Mouse (Mus musculus) thymus, postnatal 4 days (tissue): ENCODE measurements around the gene Rgs19.

Source experiments
- DNase-seq: peaks from one replicate; pipeline ENCODE4 v3.0.0; 2021

Rgs19 gene

GRCm38 (mm10) chr2:181693339-181694280 is at the start of gene Rgs19:
Gene Rgs19, minus strand, starts transcription at chr2:181693977.
- DNase-seq: peak; percentile 91

- DNase-seq: peak; percentile 28
These were observed 36.3 kb upstream of the Rgs19 start for GRCm38 (mm10) chr2:181730051-181730450.

GRCm38 (mm10) chr2:181727659-181728262 is 34.0 kb upstream of the Rgs19 start:
- no peak for DNase-seq

GRCm38 (mm10) chr2:181722213-181722612 is 28.4 kb upstream of the Rgs19 start:
- peak; percentile 66 for DNase-seq

- no peak for DNase-seq
These were observed 27.4 kb upstream of the Rgs19 start for GRCm38 (mm10) chr2:181721200-181721599.

- DNase-seq: no peak
These were observed 26.3 kb upstream of the Rgs19 start for GRCm38 (mm10) chr2:181720061-181720460.

- DNase-seq: no peak
These were observed 23.2 kb upstream of the Rgs19 start for GRCm38 (mm10) chr2:181716991-181717390.

GRCm38 (mm10) chr2:181715382-181715781 is 21.6 kb upstream of the Rgs19 start:
- DNase-seq: no peak

GRCm38 (mm10) chr2:181714903-181715326 is 21.1 kb upstream of the Rgs19 start, which contains the start of gene Oprl1:
Gene Oprl1, plus strand, starts transcription at chr2:181715016.
- peak; percentile 58 for DNase-seq

- no peak for DNase-seq
These were observed 20.0 kb upstream of the Rgs19 start for GRCm38 (mm10) chr2:181713749-181714148.

GRCm38 (mm10) chr2:181706668-181707067 is 12.9 kb upstream of the Rgs19 start:
- peak; percentile 41 for DNase-seq

GRCm38 (mm10) chr2:181698241-181698640 is 4.5 kb upstream of the Rgs19 start, which contains the start of gene Lkaaear1:
Gene Lkaaear1, minus strand, starts transcription at chr2:181698442.
- DNase-seq: no peak

- DNase-seq: no peak
These were observed 3.1 kb upstream of the Rgs19 start for GRCm38 (mm10) chr2:181696801-181697420.

GRCm38 (mm10) chr2:181695776-181696175 is 2.0 kb upstream of the Rgs19 start:
- DNase-seq: no peak

GRCm38 (mm10) chr2:181694581-181694980 is 804 bp upstream of the Rgs19 start:
- no peak for DNase-seq

- no peak for DNase-seq
These were observed 1.5 kb downstream of the Rgs19 start for GRCm38 (mm10) chr2:181692304-181692703.

GRCm38 (mm10) chr2:181691571-181691970 is 2.2 kb downstream of the Rgs19 start:
- DNase-seq: peak; percentile 42

GRCm38 (mm10) chr2:181691083-181691482 is 2.7 kb downstream of the Rgs19 start:
- no peak for DNase-seq

GRCm38 (mm10) chr2:181689466-181690160 is 4.2 kb downstream of the Rgs19 start:
- DNase-seq: peak; percentile 51

- no peak for DNase-seq
These were observed 6.2 kb downstream of the Rgs19 start for GRCm38 (mm10) chr2:181687586-181687985.

- DNase-seq: no peak
These were observed 8.1 kb downstream of the Rgs19 start for GRCm38 (mm10) chr2:181685686-181686085.

- no peak for DNase-seq
These were observed 9.1 kb downstream of the Rgs19 start for GRCm38 (mm10) chr2:181684713-181685112.

- no peak for DNase-seq
These were observed 10.4 kb downstream of the Rgs19 start for GRCm38 (mm10) chr2:181683381-181683780.
